Mouse (Mus musculus): ENCODE measurements at regions not wholly inside any gene's neighbourhood (a gene's known extent, or its start where the extent isn't known, plus 50 kb on each side); places are given as distances from the start of the nearest gene placed in this dataset.

DNA sequence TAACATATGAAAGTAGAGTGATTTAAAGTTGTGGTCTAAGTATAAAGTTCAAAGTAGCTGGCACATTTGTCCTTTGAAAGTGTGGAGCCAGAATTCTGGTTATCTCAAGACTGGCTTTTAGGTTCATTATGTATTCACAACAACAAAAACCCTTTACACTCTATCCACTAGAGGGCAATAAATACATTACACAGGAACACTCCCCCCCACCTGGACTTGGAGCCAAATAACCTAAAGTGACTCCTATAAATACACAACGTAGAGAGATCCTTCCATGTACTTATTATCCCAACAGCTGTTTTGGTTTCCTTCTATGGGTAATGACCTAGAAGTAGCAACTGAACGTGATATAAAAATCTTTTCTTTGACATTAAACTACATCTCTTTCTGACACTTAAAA, 1235.8 kb downstream of the Pcdh19 start:
- DNase-seq (ENCODE audit: low spot score), result peak; percentile 1

All from retina, embryonic 14.5 days (tissue).